Mouse (Mus musculus): ENCODE measurements around the gene Rab4a.

Gene Rab4a

DNA sequence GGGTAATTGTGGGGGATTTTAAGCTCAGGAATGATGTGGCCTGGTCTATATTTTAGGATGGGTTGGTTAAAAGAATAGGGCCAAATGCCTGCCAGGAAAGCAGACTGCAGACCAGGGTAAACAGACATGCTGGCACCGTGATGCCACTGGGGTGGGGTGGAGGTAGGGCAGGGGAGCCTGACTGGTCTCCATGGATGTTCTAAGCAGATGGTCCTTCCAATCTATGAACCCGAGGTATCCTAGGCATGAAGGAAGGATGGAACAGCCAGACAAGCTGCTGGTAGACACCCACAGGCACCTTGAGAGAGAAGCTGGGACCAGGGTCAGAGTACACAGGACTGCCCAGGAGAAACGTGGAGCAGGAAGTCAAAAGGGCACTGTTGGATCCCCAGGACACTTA, 41.8 kb downstream of the Rab4a start:
- DNase-seq (ENCODE audit: extremely low spot score): no peak

DNA sequence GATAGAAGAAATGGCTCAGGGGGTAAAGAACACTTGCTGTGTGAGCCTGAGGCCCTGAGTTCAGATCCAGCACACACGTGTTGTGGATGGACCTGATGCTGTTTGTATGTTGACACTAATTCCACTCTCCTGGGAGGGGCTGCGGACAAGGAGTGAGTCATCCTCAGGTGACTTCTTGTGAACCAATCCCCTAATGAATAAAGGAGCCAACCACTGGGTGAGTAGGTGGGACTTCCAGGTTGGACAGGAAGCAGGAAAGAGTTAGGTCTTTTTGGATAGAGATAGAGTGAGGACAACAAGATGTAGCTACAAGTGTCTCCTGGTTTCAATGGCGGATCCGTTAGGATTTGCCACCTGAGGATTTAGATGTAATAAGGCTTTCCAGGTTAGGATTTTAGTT, 43.6 kb downstream of the Rab4a start:
- DNase-seq (ENCODE audit: extremely low spot score): no peak

GRCm38 (mm10) chr8:123851590-123851989, 45.8 kb downstream of the Rab4a start:
- DNase-seq (ENCODE audit: extremely low spot score): no peak

DNA sequence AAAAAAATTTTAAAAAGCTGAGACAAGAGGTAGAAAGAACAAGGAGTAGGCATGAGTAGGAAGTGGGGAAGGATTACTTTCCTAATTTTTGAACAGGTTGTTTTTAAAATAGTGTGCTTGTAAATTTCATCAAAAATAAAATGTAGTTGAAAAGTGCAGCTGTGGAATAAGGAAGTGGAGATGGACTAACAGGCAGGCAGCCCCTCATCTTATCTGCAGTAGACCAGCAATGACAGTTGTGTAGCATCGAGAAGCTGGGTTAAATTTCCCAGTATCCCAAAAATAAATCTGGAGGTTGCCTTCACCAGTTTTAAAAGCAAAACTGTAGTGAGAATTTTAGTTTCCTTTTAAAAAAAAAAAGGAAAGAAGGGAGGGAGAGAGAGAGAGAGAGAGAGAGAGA, 48.5 kb downstream of the Rab4a start:
- no peak for DNase-seq (ENCODE audit: extremely low spot score)

DNA sequence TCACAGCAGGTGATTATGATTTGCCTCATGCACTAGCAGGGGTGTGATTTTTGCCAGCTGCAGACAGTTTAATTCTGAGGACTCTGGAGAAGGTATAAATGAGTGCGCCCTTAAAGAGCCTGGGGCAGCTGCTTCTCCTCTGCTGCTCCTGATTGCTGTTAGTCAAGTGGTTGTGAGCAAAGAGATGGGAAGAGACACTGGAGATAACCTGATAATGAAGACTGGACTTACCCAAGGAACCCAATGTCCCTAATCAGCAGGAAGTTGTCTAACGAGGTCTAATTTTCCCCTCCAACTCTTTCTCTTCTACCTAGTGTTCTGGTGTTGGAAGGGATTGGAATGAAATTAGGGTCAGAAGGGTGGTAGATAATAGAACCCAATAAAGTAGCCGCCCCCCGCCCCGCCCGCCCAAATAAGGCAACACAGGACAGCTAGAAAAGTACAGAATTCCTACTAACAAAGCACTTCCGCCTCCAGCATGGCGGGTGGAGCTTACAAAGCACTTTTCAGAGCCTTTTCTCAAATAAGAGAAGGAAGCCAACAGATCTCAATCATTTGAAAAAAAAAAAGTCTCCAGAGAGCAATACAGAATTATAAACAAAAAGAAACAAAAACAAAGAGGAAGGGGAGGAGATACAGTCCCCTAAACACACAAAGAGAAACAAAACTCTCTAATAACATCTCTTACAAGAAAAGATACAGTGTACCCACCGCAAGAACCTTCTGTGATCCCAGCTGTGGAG, 49.1 kb downstream of the Rab4a start:
- no peak for DNase-seq (ENCODE audit: extremely low spot score)

DNA sequence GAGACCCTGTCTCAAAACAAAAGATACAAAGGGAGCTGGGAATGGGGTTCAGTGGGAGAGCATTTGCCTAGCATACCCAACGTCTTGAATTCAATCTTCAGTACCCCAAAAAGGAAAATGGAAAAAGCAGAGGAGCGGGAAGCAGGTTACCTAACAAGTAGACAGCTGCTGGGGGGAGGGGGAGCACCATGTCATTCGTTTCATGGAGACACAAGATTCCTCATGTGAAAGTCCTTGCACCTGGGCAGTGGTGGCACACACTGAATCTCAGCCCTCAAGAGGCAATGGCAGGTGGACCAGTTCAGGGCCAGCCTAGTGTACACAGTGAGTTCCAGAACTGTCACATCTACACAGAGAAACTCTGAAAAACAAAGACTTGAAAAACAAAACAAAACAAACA, 51.6 kb downstream of the Rab4a start:
- no peak for DNase-seq (ENCODE audit: extremely low spot score)

GRCm38 (mm10) chr8:123858574-123858940, 52.8 kb downstream of the Rab4a start:
- peak; percentile 54 for DNase-seq (ENCODE audit: extremely low spot score)

DNA sequence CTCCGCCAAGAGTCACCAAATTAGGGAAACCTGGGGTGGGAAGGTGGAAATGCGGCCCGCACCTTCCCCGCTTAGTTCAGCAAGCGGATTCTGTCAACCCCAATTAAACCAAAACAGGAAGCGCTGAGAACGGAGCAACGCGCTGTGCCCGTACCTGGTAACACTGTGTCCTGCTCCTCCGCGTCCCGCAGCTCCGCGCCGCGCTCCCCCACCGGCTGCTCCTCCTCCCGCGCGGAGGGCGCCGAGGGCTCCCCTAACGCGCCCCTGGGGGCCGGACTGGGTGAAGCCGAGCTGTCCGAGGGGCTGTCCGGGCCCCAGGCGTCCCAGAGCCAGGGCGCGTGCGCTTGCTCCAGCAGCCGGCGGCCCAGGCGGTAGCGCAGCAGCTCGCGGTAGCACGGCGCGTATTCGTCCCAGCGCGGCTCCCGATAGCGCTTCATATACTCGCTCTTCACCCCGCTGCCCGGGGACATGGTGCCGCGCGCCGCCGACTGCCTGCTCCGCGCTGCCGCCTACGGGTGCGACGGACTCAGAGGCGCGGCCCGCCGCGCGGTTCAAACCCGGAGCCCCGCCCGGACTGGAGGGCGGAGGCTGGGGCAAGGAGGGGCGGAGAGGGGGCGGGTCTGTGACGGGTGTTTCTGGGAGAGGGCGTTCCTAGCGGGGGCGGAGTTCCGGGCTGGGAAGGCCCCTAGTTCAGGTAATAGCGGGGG, 53.3 kb downstream of the Rab4a start:
- DNase-seq (ENCODE audit: extremely low spot score): peak; percentile 97

- no peak for DNase-seq (ENCODE audit: extremely low spot score)
Observed at GRCm38 (mm10) chr8:123859648-123860259, 54.0 kb downstream of the Rab4a start, which contains the start of gene Ccsap. Ccsap (minus strand) TSS chr8:123860209.

DNA sequence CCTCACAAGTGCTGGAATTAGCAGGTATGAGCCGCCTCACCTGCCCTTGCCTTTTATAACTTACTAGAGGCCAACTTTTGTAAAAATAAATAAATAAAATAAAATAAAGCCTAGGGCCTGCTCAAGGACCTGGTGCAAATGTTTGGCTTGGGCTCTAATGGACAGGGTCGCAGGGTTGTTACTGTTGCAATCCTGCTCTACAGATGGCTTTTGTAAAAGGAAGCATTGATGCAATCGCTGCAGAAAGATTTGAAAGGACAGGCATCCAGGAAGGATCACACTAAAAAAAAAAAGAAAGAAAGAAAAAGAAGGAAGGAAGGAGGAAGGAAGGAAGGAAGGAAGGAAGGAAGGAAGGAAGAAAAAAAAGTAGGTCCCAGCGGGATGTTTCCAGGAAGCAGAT, 54.6 kb downstream of the Rab4a start:
- DNase-seq (ENCODE audit: extremely low spot score): no peak

- no peak for DNase-seq (ENCODE audit: extremely low spot score)
Observed at GRCm38 (mm10) chr8:123865786-123866185, 60.0 kb downstream of the Rab4a start.

DNA sequence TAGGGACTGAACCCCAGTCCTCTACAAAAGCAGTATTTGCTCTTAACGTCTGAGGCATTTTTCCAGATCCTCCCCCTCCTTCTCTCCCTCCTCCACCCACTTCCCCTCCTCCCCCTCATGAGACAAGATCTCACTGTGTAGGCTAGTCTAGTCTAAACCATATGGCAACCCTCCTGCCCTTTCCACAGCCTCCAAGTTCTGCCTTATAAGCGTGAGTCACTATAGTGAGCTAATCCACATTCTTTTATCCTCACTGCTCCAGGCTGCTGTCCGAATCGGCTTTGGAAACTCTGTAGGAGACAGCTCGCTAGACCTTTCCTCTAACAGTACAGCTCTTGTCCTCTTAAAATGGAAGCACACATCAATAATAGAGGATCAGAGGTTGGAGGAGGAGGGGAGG, 61.2 kb downstream of the Rab4a start:
- DNase-seq (ENCODE audit: extremely low spot score): no peak

- no peak for DNase-seq (ENCODE audit: extremely low spot score)
Observed at GRCm38 (mm10) chr8:123872048-123872447, 66.3 kb downstream of the Rab4a start.

DNA sequence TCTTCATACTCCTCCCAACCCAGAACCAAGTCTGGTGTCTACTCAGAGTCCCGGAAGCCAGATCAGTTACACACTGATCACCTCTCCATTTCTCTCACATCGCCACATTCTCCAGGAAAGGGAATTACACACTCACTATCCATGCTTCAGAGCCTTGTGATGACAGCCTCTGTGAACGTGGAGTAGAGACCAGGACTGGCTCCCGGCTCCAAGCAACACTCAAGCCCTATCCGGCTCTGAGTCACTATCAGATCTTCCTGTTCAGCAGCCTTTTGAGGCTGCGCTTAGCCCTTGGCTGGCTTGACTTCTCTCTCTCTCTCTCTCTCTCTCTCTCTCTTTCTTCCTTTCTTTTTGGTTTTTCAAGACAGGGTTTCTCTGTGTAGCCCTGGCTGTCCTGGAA, 67.6 kb downstream of the Rab4a start:
- DNase-seq (ENCODE audit: extremely low spot score): no peak

GRCm38 (mm10) chr8:123874324-123874723, 68.5 kb downstream of the Rab4a start:
- no peak for DNase-seq (ENCODE audit: extremely low spot score)

DNA sequence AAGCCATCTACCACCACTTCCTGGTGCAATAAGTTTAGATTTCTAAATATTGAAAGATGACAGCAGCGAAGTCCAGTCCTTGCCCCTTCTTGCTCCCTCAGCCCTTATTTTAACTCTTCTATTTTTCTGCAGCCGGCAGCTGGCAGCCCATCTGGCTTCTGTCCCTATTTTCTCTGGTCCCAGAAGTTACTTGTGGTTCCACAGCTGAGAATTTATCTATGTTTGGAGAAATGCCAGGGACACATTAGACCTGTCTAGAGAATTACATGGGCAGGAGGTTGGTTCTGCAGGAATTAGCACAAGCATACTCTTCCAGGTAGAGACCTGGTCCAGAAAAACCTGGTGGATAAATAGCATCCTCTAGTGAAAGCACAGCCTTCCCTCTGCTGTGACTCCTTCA, 72.1 kb downstream of the Rab4a start:
- DNase-seq (ENCODE audit: extremely low spot score): no peak

DNA sequence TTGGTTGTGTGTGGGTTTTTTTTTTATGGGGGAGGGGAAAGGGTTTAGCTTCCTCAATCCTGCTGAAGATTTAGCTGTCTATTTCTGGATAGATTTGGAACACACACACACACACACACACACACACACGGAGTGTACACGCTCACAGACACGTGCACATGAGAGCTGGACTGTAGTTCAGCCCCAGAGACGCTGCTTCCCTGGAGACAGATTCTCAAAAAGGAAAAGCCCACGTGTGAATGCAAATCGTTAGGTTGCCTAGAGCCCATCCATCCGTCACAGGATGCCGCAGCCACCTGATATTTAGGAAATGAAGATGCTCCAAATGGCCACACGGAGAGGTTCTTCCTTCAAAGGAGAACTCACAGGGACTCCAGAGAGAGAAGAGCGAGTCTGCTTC, 74.5 kb downstream of the Rab4a start:
- DNase-seq (ENCODE audit: extremely low spot score): no peak

GRCm38 (mm10) chr8:123880821-123881350, 75.1 kb downstream of the Rab4a start:
- no peak for DNase-seq (ENCODE audit: extremely low spot score)

GRCm38 (mm10) chr8:123882412-123882811, 76.6 kb downstream of the Rab4a start:
- DNase-seq (ENCODE audit: extremely low spot score): no peak

DNA sequence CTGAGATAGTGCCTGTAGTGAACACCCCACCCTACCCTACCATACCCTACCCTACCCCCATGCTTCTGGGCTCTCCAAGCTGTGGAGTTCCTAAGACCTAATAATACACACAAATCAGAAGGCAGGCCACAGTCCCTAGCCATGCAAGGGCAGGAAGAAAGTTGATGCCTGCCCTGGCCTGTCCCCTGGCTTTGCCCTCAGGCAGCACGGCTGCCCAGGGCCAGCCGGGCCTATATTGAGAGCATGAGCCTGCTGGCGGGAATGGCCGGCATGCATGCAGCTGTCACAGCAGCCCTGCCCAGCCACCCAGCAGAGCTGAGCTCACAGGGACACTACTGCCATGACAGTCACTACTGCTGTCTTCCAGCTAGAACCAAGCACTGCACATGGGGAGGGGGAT, 77.3 kb downstream of the Rab4a start:
- DNase-seq (ENCODE audit: extremely low spot score): no peak

Measured in embryo, embryonic 9.5 days (tissue).